Mouse (Mus musculus): ENCODE data around the gene Cox6b1.

DNA sequence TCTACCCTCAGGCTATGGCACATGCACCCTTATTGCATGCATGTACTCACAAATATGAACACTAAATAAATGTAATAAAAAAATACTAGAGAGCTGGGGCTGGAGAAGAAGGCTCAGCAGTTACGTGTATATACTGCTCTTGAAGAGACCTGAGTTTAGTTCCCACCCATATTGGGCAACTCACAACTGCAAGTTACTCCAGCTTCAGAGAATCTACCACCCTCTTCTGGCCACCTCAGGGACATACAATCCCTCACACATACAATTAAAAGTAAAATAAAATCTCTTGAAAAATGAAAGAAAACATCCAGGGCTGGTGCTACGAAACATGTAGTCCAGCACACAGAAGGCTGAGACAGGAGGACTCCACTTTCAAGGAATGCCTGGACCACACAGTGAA, 11.5 kb downstream of the Cox6b1 start:
- TF ChIP-seq POLR2A (IDR thresholded peaks at IDR 0.05; ENCODE audit: borderline replicate concordance, insufficient read depth, low read length), result no peak
- TF ChIP-seq CTCF (IDR thresholded peaks at IDR 0.05; ENCODE audit: borderline replicate concordance, insufficient read depth, low read depth, low read length), result no peak

All from cerebellum, adult 2 months (tissue).